Mouse (Mus musculus) telencephalon, adult 2 months (tissue): Measurements from ENCODE around the gene Rapgef4.

Source experiments
- DNase-seq: peaks from one replicate; pipeline ENCODE4 v3.0.0-alpha.2; 2011; ENCODE audit warnings: low read depth, low spot score

Gene Rapgef4

GRCm38 (mm10) chr2:72230545-72230944 is 249.5 kb downstream of the Rapgef4 start:
- DNase-seq: no peak

GRCm38 (mm10) chr2:72234085-72234484 is 253.0 kb downstream of the Rapgef4 start:
- DNase-seq: no peak

- peak; percentile 75 for DNase-seq
Observed at GRCm38 (mm10) chr2:72234943-72235342, 253.9 kb downstream of the Rapgef4 start.

GRCm38 (mm10) chr2:72235361-72235901 is 254.4 kb downstream of the Rapgef4 start:
- no peak for DNase-seq

- DNase-seq: no peak
Observed at GRCm38 (mm10) chr2:72238421-72238820, 257.4 kb downstream of the Rapgef4 start.

GRCm38 (mm10) chr2:72238925-72239324 is 257.9 kb downstream of the Rapgef4 start:
- peak; percentile 62 for DNase-seq

GRCm38 (mm10) chr2:72239456-72239855 is 258.4 kb downstream of the Rapgef4 start:
- DNase-seq: no peak

GRCm38 (mm10) chr2:72239993-72240392 is 259.0 kb downstream of the Rapgef4 start:
- DNase-seq: no peak

GRCm38 (mm10) chr2:72240691-72241090 is 259.7 kb downstream of the Rapgef4 start:
- no peak for DNase-seq

GRCm38 (mm10) chr2:72241714-72242472 is 260.9 kb downstream of the Rapgef4 start:
- DNase-seq: no peak

- DNase-seq: no peak
Observed at GRCm38 (mm10) chr2:72242910-72243675, 262.1 kb downstream of the Rapgef4 start.

- no peak for DNase-seq
Observed at GRCm38 (mm10) chr2:72245631-72246030, 264.6 kb downstream of the Rapgef4 start.

GRCm38 (mm10) chr2:72246376-72246775 is 265.3 kb downstream of the Rapgef4 start:
- DNase-seq: no peak

GRCm38 (mm10) chr2:72247819-72248218 is 266.8 kb downstream of the Rapgef4 start:
- no peak for DNase-seq

- DNase-seq: peak; percentile 65
Observed at GRCm38 (mm10) chr2:72252510-72253505, 271.8 kb downstream of the Rapgef4 start.

- peak; percentile 31 for DNase-seq
Observed at GRCm38 (mm10) chr2:72253882-72254281, 272.8 kb downstream of the Rapgef4 start.

- no peak for DNase-seq
Observed at GRCm38 (mm10) chr2:72254813-72255582, 274.0 kb downstream of the Rapgef4 start.

- no peak for DNase-seq
Observed at GRCm38 (mm10) chr2:72260704-72261103, 279.7 kb downstream of the Rapgef4 start.

- peak; percentile 63 for DNase-seq
Observed at GRCm38 (mm10) chr2:72262814-72263480, 281.9 kb downstream of the Rapgef4 start.

- DNase-seq: no peak
Observed at GRCm38 (mm10) chr2:72267390-72267789, 286.4 kb downstream of the Rapgef4 start.
